Mouse (Mus musculus) frontal cortex, postnatal 36 days (tissue): ENCODE measurements at regions not wholly inside any gene's neighbourhood (a gene's known extent, or its start where the extent isn't known, plus 50 kb on each side); places are given as distances from the start of the nearest gene placed in this dataset.

ENCODE experiments used
- DNase-seq, 2 experiments: peaks; one replicate each; pipeline ENCODE4 v3.0.0; 2022; ENCODE audit warnings: low spot score in 2 of 2

DNA sequence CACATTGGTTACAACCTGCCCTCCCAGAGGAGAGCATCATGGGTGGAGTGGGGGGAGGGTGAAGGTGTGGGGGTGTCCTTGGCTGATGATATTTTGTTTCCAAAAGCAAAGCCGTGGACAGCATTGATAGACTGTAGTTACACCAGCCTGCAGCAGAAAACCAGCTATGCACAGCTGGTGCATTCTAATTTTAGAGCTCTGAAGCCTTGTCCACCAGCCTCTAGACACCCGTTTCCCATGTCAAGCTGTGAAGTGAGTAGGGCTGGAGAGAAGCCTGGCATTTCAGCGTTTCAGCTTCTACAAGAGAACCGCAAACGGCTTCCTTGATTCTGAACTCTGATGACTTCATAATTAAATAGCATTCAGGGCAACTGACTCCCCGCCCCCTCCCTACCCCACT is 310.7 kb upstream of the Rorb start:
- peak; percentile 9 to 33 for DNase-seq
